Mouse (Mus musculus): ENCODE measurements around the gene Hoxa5.

Gene Hoxa5

DNA sequence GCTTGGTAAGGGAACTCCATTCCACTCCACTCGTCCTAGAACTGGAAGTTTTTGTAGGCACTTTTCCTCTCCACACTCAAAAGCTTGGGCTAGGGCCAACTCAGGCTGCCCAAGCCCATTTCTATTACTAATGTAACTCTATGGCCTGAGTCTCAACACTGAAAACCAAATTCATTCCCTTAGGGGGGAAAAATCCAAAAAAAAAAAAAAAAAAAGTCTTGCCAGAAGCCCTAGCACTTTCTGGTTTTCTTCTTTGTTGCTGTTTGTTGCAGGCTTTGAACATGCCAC is 42.4 kb downstream of the Hoxa5 start:
- DNase-seq = no peak

DNA sequence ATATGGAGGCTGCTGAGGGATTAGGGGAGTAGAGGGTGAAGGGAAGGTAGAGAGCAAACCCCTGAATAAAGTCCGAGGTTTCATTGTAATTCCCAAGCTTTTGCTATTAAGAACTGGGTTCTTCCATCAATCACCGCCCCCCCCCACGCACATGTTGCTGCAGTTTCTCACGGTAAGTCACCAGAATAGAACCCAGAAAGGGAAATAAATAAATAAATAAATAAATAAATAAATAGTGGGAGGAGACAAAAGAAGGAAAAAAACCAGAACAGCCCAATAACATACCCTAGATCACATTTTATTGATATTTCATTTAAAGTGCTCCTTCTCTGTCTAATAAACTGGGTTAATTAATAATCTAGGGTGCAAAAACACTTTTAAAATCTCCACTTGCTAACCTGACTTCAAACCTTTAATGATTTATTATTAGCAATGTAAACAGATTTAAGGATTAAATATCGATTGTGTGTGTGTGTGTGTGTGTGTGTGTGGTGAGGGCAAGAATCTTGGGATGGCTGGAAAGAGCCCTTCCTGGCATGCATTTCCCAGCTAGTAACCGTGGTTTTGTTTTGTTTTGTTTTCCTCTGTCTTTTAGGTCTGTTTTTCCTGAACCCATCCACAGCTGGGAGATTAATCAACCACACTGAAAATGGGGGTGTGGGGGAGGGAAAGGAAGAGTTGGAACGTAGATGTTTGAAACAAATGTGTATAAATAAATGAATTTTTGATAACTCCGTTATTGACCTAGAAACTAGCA is 42.9 kb downstream of the Hoxa5 start:
- no peak for DNase-seq

DNA sequence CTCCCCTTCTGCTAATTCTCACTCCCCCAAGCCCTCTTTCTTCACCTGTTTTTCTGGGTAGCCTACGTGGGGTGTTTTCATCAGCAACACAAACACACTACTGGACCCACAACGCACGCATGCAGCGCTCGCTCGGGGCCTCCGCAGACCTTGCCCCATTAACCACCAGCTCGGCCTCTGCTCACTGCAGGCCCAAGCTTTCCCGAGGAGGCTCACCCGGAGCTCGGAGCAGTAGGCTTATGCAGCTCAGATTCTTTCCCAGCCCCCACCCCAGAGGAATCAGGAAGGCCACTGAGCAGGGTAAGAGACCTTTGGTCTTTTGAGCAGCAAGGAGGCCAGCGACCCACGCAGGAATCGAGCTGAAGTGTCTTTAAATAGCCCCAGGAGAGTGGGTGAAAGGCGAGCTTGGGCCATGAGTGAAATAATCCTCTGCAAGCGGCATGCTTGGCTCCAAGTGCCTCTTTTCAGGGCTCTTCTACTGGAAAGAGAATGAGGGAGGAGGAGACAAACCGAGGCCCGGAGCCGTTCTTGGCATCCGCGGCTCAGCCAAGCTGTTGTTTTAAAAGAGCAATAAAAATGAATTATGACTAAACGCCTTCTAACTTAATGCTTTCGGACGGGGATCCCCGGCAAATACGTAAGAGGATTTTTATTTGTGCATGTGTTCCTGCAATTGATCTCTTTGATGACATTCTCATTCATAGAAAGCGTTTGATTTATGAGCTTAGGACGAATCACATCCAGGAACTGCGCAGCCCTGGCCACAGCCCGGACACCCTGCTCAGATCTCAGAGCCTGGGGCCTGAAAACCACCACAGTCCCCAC is 43.7 kb downstream of the Hoxa5 start:
- DNase-seq = no peak

DNA sequence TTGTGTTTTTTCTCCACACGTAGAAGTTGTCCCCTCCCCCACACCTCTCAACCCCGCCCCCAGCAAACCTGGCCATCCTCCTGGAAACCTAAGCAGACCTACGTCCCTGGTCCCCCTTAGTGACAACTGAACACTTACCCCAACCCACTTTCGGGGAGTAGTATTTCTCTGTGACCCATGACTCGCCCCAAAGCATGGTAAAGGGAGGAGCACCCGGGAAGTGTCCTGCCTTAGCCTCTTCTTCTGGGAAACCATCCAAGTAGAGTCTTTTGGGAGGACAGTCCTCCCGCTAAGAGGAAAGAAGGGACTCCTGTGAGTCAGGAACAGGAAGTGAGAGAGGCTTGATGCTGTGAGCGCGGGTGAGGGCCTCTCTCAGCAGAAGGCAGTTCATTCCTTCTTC is 44.4 kb downstream of the Hoxa5 start:
- DNase-seq = no peak

DNA sequence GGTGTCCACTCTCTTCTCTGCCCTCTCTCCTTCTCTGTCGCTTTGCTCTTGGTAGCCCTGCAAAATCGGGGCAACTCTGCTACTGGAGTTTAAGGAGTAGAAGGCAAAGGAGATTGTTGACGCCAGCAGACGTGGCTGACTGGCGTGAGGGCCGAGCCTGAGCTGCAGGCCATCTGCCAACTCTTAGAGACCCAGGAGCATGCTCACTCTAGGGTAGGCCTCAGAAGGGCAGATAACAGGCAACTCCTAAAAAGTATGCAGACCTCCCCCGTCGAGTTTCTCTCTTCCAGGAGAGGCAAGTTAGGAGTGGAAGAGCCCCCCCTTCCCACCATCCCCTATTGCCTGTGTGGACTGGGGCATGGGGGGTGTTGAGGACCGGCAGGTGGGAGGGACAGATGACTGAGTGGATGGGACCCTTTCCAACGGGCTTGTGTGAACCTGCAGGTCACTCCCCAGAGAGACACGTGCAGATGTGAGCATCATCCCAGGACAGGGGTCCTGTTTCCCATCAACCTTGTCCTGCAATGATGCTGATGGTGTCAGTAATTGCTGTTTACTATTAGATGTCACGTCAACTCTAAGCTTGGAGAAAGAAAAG is 45.1 kb downstream of the Hoxa5 start:
- no peak for DNase-seq

DNA sequence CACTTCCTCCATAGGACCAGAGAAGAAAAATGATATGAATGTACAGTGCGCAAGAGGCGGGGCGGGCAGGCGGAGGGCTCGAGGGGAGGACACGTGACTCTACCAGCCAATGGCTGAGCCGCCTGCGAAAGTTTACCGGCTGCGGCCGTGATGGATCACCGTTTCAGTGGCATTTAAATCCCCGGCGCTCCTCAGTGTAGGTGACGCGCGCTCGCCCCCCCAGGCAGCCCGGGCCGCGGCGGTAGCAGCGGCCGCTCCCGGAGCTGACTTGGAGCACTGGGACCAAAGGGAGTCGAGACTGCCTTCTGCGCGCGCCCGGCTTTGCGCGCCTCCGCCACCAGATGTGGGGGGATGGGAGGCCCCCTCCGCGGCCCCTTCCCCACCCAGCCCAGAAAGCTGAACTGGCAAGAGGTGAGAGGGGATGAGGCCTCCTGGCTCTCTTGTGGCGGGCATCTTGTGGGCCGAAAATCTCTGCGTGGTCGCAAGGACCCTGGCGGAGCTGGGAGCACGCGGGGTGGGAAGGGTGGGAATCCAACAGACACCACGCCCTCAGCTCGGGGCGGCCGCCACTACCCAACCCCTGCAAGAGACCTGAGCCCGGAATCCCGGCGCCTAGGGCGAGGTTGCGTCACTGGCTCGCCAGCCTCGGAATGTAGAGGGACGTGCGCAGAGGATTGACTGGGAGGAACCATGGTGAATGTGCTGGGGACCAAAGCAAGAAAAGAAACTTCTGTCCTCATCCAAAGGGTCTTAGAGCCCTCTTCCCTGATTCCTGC is 45.9 kb downstream of the Hoxa5 start, which contains the start of gene Hoxa1:
Hoxa1 (minus strand) TSS at position 42 of the 776 bp plus-strand sequence.
- no peak for DNase-seq

DNA sequence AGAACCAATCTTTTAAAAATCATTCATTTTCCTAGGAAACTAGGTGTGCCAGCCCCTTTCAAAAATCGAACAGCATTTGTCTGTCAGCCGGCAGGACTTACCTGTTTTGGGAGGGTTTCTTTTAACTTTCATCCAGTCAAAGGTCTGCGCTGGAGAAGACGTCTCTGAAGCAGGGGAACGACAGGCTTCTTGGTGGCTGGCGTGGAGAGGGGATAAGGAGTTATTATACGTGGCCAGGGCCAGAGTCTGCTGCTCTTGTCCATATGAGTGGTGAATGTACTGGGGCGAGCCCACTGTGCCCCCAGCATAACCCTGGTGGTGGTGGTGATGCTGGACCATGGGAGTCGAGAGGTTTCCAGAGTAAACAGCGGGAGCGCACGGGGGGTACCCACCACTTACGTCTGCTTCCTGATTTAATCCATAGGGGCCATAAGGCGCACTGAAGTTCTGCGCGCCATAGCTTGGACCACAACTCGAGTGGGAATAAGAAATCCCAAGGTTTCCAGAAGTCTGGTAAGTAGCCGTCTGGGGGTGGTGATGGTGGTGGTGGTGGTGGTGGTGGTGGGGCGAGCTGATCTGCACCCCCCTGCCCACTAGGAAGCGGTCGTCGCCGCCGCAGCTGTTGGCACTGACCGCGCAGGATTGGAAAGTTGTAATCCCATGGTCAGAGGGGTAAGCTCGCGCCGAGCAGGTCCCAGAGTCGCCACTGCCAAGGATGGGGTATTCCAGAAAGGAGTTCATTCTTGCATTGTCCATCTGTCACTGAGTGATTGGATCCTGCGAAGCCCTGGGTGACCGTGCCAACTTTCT is 46.7 kb downstream of the Hoxa5 start:
- DNase-seq = no peak

DNA sequence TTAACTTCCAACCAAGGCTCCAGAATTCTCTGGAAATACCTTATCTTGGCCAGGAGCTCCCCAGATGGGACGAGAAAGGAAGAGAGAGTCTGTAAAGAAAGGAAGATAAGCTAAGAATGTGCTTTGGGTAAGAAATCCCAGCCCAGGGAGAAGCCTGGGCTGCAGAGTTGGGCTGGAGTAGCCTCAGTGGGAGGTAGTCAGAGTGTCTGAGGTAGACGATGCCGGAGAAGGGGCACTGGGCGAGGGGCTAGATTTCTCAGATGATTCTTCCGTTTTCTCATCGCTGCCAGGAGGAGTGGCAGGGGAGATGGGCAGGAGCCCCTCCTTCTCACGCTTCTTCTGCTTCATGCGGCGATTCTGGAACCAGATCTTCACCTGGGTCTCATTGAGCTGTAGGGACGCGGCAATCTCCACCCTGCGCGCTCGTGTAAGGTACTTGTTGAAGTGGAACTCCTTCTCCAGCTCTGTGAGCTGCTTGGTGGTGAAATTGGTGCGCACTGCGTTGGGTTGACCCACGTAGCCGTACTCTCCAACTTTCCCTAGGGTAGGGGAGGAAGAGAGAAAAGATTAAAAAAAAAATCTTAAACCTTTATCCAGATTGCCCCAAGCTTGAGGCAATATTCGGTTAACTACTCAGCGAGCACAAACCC is 47.7 kb downstream of the Hoxa5 start:
- no peak for DNase-seq

DNA sequence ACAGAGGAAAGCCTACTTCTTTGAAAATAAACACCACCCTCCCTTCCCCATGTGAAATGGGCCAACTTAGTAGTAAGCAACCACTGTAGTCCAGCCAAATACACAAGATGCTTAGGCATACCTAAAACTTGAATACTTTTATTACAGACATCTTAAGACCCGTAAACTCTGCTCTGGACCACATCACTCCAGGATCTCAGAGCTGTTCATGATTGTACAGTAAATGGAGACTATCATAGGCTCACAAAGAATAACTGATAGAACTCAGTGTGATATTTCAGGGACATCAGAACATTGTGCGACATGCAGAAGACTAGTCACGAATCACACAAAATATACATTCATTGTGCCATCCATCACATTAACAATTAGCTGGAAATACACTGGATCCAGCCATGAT is 48.9 kb downstream of the Hoxa5 start:
- no peak for DNase-seq

DNA sequence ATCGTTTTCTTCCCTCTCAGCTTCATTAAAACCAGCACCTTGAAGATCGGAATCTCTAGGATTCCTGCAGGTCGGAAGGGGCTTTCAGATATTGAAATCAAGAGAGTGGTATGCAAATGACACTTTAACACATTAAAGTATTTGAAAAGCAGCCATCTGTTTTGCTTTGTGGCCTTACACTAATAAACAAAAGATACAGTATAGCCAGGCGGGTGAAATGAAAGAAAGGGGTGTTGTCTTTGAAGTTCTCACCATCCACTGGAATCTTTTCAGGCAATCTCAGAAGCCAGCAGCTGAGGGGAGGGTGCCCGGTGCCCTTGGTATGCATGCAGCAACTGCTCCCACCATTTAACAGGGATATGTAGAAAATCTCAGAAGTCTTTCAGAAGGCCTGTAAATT is 50.3 kb downstream of the Hoxa5 start:
- no peak for DNase-seq

DNA sequence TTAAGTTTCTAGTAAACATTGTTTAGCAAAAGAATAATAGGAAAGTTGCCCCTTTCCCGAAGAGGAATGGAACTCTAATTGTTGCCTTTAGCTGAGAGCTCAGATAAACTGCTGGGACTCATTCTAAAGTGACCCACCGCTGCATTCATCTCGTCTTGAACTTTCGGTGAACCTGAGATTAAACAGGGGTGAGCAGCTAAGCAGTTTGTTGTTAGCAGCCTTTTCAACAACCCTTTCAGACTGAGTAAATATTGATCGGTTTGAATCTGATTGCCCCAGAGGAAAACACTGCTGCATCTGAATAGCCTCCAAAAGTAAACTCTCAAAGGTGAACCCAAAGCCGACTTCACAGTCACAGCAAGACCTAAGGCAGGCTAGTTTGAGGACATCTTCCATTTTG is 51.1 kb downstream of the Hoxa5 start:
- DNase-seq = no peak

DNA sequence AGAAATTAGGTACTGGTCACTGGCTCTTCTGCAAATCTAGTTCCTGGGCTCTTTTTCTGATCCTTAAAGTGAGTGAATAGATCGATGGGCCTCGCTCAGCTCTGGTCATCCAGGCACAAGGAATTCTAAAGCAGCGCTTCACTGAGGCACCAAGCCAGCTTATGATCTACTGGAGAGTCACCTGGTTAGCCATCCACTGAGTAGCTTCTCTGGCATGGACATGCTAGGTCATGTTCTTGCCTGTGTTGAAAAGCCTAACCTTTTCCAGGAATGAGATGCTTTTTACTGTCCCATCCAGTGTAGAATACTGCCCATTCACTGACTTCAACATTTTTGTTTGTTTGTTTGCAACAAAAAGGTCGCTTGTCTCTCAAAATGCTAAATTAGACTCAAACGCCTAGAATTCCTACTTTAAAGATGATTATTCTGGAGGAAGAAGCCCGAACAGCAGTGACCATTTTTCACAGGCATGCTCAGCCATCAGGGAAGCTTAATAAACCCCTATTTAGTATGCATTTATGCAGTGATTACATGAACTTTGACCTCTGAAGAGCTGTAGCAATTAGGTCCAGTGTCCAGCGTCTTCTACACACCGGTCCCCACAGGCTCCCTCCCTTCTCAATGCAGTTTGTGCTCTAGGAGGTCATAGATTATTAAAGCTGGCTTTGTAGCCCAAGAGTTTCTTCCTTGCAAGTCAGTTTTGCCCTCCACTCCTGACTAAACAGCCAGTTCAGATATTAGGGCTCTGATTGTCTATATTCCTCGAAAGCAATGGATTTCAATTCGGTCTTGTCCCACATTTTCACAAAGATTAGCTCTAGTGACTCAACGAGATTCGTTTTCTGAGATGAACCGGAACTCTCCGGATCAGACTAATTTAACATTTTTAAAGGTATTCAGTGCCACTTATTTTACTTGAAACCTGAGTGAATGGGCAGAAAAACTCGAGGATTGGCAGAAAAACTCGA is 51.9 kb downstream of the Hoxa5 start:
- DNase-seq = no peak
